Mouse (Mus musculus): ENCODE data around the gene St7. TPM values are rescaled to one million over a fixed set of nuclear protein-coding genes. Genes with fewer than 3 reads are reported as not detected.

The St7 gene
- total RNA-seq, 2 experiments from 2014 or later: 30.0 to 45.5 TPM

- no peak for ATAC-seq (replicated peaks; ENCODE audit: poor library complexity, severe bottlenecking)
These were observed 63.2 kb downstream of the St7 start for GRCm38 (mm10) chr6:17755902-17756301.

DNA sequence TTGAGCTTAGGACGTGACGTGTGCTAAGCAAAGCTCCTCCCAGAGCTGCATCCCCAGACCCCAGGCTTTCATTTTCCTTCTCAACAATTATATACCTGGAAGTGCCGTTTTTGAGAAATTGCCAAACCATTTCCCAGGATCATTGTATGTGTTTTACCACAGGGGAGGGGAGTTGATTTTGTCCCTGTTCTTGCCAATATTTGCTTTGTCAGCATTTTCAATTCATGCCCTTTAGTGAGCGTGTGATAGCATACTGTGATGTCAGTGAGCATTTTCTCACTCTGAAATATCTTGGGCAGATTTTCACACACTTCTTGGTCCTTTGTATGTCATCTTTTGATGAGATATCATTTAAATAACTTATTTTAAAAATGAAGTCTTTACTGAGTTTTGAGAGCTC lies 65.8 kb downstream of the St7 start:
- ATAC-seq (replicated peaks; ENCODE audit: poor library complexity, severe bottlenecking): no peak

DNA sequence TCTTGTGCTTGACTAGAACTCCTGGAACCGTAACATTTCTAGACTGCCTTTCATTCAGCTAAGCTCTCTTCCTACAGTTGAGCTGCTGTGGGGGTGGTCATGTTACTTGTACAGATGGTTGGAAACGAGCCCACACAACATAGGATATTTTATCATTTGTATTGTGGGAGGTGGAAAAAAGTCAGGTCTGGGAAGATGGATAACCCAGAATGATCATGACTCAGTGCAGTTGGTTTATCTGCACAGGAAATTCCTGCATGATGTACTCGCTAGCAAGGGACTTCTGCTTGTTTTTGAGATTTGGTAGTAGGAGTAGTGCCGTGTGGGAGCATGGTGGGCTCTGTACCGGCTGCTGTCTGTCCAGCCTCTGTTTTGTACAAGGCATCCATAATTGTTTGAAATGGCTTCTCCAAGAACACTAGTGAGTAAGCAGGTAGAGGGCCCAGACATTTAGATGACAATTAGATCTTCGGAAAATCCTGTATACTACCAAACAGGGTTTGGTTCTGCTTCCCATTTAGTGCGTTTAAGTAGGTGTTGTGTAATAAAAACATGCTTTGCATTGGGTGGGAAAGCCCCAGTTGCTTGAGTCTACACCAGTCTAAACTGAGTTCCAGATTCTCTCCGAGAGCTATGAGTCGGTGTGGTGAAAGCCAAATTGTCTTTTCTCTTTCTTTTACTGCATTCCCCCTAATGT lies 71.4 kb downstream of the St7 start:
- ATAC-seq (replicated peaks; ENCODE audit: poor library complexity, severe bottlenecking): peak; percentile 96

DNA sequence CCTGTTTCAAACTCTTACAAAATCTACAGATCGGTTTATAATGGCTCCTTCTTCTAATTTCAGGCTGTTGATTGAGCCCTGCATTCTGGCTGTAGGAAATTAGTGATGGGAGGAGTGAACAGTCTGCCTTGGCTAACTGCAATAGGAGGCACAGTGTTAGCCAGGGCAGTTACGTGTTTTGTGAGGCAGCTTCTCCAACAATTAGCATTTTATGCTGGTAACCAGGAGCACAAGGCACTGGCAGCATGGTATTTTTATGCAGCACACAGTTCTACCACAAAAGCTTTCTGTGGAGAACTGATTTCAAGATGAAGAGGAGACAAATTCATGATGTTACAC lies 71.9 kb downstream of the St7 start:
- ATAC-seq (replicated peaks; ENCODE audit: poor library complexity, severe bottlenecking): no peak

- ATAC-seq (replicated peaks; ENCODE audit: poor library complexity, severe bottlenecking): peak; percentile 21
These were observed 77.4 kb downstream of the St7 start for GRCm38 (mm10) chr6:17769972-17770644.

DNA sequence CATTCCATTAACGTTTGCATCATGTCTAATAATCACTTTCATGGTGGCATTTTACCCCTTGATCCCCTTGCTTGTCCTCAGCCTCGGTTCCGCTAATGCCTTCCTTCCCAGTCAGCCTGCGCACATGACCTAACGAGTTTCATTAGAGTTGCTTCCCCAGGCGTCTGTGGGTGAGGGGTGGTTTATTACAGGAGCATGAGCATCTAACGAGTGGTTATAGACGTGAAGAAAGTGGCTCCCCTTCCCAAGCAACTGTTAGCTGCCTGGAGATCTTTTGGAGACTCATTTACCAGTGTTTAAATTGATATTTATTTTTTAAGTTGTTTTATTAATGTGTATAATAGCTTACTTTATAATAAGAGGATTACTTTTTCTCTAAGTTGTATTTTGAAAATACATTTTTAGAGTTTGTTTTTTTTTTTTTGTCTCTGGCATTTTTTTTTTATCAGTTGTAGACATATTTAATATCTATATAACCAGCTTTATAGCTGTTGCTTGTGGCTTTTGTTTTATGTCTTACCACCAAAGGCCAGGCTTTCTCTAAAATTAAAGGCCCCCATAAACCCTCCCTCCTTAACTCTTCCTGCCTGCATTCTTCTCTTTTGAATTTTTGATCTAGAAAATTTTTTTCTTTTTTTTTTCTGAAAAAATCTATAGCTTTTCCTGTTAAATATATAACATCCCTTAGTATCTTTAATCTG lies 78.1 kb downstream of the St7 start:
- ATAC-seq (replicated peaks; ENCODE audit: poor library complexity, severe bottlenecking): peak; percentile 77

DNA sequence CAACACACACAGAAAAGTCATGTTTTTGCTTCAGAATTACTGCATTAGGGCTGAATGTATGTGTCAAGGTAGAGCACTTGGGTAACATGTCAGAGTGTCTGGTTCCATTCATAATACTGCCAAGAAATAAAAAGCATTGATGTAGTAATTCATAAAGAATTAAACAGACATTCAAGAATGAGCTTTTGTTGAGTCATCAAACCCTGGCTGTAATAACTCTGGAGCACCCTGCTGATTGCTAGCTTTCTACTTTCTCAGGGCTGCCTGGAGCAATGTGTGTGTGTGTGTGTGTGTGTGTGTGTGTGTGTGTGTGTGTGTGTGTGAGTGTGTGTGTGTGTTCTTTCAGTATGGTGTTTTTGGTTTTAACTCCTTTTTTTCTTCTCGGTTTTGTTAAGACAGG lies 78.7 kb downstream of the St7 start:
- ATAC-seq (replicated peaks; ENCODE audit: poor library complexity, severe bottlenecking): peak; percentile 18; the same call in 1 of the 2 replicates

DNA sequence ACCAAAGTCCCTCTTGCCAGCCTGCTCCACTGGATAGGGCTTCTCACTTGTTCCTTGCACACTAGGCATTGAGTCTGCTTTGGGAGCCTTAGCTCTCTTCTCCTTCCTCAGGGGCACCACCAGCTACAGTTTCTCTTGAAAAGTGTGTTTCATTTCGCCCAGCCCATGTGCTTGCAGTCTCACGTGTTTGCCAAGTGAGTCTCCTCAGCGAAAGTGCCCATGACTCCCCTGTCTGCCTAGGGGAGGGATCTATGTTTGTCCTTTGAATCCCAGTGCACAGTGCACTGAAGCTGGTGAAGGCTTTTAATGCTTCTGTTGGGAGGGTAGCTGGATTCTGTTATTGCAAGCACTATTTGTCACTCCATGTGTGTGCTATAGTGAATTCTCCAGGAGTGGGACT lies 79.8 kb downstream of the St7 start:
- ATAC-seq (replicated peaks; ENCODE audit: poor library complexity, severe bottlenecking): no peak

GRCm38 (mm10) chr6:17776041-17776440 lies 83.3 kb downstream of the St7 start:
- ATAC-seq (replicated peaks; ENCODE audit: poor library complexity, severe bottlenecking): no peak

- no peak for ATAC-seq (replicated peaks; ENCODE audit: poor library complexity, severe bottlenecking)
These were observed 84.5 kb downstream of the St7 start for GRCm38 (mm10) chr6:17777018-17777799.

DNA sequence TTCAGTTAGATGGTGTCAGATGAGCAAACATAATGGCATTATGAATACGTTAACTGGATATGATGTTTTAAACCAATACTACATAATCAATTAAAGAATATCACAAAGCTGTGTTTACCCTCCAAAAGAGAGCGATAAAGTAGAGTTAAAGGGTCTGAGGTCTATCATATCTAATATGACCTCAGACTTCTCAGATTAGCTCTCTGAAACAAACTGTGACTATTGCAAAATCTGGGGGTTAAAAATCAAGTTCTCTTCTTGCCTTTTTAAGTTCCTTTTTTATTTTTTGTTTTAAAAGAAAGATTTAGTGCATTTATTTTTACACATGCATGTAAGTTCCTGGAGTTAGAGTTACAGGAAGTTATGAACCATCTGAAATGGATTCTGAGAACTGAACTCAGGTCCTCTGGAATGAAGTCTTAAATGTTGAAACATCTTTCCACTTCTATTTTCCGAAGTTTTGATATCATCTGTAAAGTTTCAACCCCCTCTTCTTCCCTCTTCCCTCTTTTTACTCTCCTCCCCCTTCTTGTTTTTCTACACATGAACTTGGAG lies 86.0 kb downstream of the St7 start:
- peak; percentile 75 for ATAC-seq (replicated peaks; ENCODE audit: poor library complexity, severe bottlenecking)

GRCm38 (mm10) chr6:17783511-17783910 lies 90.8 kb downstream of the St7 start:
- no peak for ATAC-seq (replicated peaks; ENCODE audit: poor library complexity, severe bottlenecking)

DNA sequence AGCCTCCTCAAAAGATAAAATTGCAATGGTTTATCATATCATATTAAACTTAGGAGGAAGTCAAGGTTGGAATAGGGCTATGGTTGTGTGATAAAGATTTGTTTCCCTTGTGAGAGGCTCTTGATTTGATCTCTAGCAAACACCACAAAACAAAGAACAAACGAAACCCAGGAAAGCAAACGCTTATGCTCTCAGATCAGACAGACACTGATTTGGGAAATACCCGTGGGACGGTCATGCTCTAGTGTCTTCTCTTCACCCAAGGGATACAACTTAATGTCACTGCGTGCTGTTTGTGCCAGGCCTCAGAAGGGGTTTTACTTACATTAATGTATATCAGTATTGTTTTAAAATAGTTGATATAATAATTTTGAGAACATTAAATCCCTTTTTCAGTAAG lies 91.8 kb downstream of the St7 start:
- ATAC-seq (replicated peaks; ENCODE audit: poor library complexity, severe bottlenecking): no peak

- ATAC-seq (replicated peaks; ENCODE audit: poor library complexity, severe bottlenecking): no peak
These were observed 92.5 kb downstream of the St7 start for GRCm38 (mm10) chr6:17785248-17785647.

DNA sequence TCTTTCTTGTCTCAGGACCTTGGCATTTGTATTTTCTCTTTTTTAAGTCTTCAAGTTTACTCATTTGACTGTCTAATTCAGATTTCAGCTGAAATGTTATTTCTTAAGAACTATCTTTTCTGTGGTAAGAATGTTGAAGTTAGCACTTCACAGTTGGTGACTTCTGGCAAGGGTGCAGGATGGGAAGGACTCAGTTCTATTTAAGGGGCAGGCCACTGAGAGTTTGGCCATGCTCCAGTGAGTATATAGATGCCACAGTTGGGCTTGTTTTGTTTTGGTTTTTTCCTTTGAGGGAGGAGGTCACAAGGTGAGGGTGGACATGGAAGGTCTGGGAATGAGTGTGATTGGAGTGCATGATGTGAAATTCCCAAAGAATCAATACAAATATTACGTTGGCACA lies 95.1 kb downstream of the St7 start:
- no peak for ATAC-seq (replicated peaks; ENCODE audit: poor library complexity, severe bottlenecking)

GRCm38 (mm10) chr6:17790251-17790650 lies 97.5 kb downstream of the St7 start:
- ATAC-seq (replicated peaks; ENCODE audit: poor library complexity, severe bottlenecking): no peak

- ATAC-seq (replicated peaks; ENCODE audit: poor library complexity, severe bottlenecking): no peak; the same call in 1 of the 2 replicates
These were observed 100.7 kb downstream of the St7 start for GRCm38 (mm10) chr6:17793471-17793870.

DNA sequence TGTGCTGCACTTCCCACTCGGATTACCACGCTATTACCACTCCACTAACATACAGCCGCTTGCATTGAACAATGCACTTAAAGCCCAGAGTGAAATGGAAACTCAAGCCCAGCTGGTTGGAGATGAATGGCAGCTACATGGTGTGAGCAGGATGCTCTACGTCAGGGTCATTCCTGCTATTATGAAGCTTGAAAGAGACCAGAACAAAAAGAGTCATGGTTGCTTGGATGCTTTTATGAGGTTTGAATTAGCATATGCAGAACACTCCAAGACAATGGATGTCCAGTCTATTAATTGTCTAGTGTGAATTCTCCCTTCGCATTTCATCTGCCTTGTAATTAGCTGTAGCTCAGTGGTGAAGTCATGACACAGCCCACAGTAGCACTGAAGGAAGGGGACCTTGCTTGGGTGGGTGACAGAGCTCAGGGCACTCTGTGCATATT lies 104.6 kb downstream of the St7 start:
- no peak for ATAC-seq (replicated peaks; ENCODE audit: poor library complexity, severe bottlenecking)

- ATAC-seq (replicated peaks; ENCODE audit: poor library complexity, severe bottlenecking): peak; percentile 81
These were observed 108.0 kb downstream of the St7 start for GRCm38 (mm10) chr6:17800694-17801093.

DNA sequence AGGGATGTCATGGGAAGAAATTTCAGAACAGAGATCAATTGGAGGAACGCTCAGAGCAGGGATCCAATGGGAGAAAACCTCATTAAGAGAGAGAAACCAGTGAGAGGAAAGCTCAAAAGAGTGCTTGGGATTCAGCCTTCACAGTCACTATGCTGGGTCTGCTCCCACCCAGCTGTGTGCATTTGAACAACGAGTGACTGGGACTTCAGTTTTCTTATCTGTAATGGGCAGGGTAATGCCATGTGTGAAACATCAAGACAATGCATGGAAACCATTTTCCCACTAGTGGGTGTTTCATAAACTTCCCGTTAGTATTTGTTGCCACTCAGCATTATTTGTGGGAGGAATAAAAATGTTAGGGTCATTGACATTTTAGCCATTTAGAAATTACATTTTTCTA lies 111.7 kb downstream of the St7 start:
- ATAC-seq (replicated peaks; ENCODE audit: poor library complexity, severe bottlenecking): no peak

All from granulocyte monocyte progenitor cell, adult 5-6 weeks (primary cell).